In the genomic region with DNA sequence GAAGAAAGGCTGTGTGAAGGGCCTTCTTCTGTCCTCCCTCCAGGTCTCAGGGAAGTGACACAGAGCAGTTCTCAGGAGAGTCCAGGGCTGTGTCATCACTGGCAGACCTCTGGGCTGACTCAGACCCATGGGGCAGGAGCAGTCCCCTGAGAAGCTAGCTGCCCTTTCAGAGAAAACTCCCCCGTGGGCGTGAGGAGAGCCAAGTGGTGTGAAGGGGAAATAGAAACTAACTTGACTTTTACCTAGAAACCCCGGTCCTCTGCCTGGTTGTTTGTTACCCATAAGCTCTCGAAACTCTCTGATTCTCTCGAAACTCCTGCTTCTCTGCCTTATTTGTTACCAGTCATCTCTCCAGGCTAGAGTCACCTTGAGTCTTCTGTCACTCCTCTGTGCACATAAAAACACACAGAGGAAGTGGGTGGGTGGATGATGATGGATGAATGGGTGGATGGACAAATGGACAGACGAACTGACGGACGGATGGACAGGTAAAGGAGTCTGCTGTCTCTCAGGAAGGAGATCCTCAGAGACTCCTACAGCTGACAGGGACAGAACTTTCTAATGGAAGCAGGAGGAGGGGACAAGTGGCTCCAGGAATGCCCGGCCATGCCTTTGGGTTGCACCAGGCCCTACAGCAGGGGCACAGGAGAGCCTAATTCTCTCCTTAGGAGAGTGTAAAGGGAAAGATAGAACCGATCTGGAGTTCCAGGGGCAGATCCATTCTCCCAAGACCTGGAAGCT, we compare ENCODE assay signal across 11 mouse cellular contexts. TPM values are rescaled to one million over a fixed set of nuclear protein-coding genes. Genes with fewer than 3 reads are reported as not detected.
A peak's percentile ranks its signal among the peaks of the same experiment; 100 is the strongest.
DNase-seq lines count a peak whose midpoint lies in the region; ATAC-seq lines count a peak whose summit lies in the region.
"Had no signal": no experiment of that assay in that cellular context is flagged by ENCODE, and none has a peak within 500 bp of the region (broad histone marks: within the 10 kb centered on the region; RNA-seq: fewer than 3 reads in every experiment).

No protein-coding gene starts in this region.

- intact Hi-C loops in heart, postnatal 10 days (cut with DNase I): no loop called here

- H3K27me3 ChIP-seq in heart, embryonic 10.5 days (ENCODE audit: insufficient read depth, poor library complexity, severe bottlenecking): peaks cover 8% of the 10 kb centered on the region; the same call in 1 of the 2 replicates
- no peaks in the 10 kb centered on the region for H3K27me3 ChIP-seq in heart, embryonic 11.5 days (ENCODE audit: control insufficient read depth, insufficient read depth, low read length)
- H3K27me3 ChIP-seq: limb, embryonic 13.5 days had no signal

- H3K9ac ChIP-seq in heart, embryonic 11.5 days (ENCODE audit: low read depth, low read length): no peak overlapping the region
- H3K9ac ChIP-seq: limb, embryonic 13.5 days had no signal

- DNase-seq in heart, embryonic 10.5 days (ENCODE audit: low spot score): no peak
- no peak for DNase-seq in heart, postnatal 10 days
- peak; percentile 73 for DNase-seq in Muller cell, postnatal 12 days (ENCODE audit: inconsistent ontology term)
- DNase-seq in spleen, postnatal 36 days (ENCODE audit: low spot score in 2 of 2): peak; percentile 87 to 89
- no peak for DNase-seq in retina, embryonic 14.5 days (ENCODE audit: low spot score)
- no peak for DNase-seq in layer of hippocampus, adult 9-10 months (ENCODE audit: low spot score)
- DNase-seq: gastrocnemius, postnatal 14 days; lung, adult 2 months had no signal

- H3K27ac ChIP-seq in heart, embryonic 10.5 days: 0 out of 2 replicates have a peak overlapping the region, but pooled peaks have one; percentile 3
- H3K27ac ChIP-seq in heart, embryonic 11.5 days (ENCODE audit: low read depth, low read length): no peak overlapping the region
- H3K27ac ChIP-seq: limb, embryonic 13.5 days had no signal

- H3K9me3 ChIP-seq in heart, embryonic 10.5 days: no peaks in the 10 kb centered on the region
- no peaks in the 10 kb centered on the region for H3K9me3 ChIP-seq in heart, embryonic 11.5 days (replicated peaks; ENCODE audit: control insufficient read depth, low read length)
- H3K9me3 ChIP-seq: limb, embryonic 13.5 days had no signal

- no peak overlapping the region for H3K4me3 ChIP-seq in heart, embryonic 10.5 days
- no peak overlapping the region for H3K4me3 ChIP-seq in heart, embryonic 11.5 days (ENCODE audit: low read depth, low read length)
- H3K4me3 ChIP-seq: limb, embryonic 13.5 days had no signal

- H3K4me1 ChIP-seq in heart, embryonic 10.5 days: peaks cover 37% of the 10 kb centered on the region
- H3K4me1 ChIP-seq in heart, embryonic 11.5 days (ENCODE audit: control insufficient read depth, insufficient read depth, low read length): peaks cover 14% of the 10 kb centered on the region
- H3K4me1 ChIP-seq: limb, embryonic 13.5 days had no signal

- H3K36me3 ChIP-seq in heart, embryonic 10.5 days: no peaks in the 10 kb centered on the region
- H3K36me3 ChIP-seq in heart, embryonic 11.5 days (ENCODE audit: control insufficient read depth, insufficient read depth, low read length): no peaks in the 10 kb centered on the region
- H3K36me3 ChIP-seq: limb, embryonic 13.5 days had no signal

- WGBS in heart, embryonic 10.5 days: 67% methylated on average over 10 of the region's 10 CpGs
- WGBS in heart, embryonic 11.5 days (ENCODE audit: insufficient replicate concordance): 65% methylated on average over 10 of the region's 10 CpGs

- peak; percentile 31; the same call in 1 of the 2 replicates for ATAC-seq in granulocyte monocyte progenitor cell, adult 5-6 weeks (replicated peaks; ENCODE audit: poor library complexity, severe bottlenecking)
- ATAC-seq in heart, embryonic 11.5 days (replicated peaks; ENCODE audit: insufficient number of reproducible peaks, low FRiP score, low TSS enrichment): no peak

- no peak overlapping the region for H3K4me2 ChIP-seq in heart, embryonic 11.5 days
- H3K4me2 ChIP-seq: limb, embryonic 13.5 days had no signal

RNA-seq across cellular contexts. Expression of a gene that starts 43.7 kb away (rescaled TPM):
- 27.6 and 31.7 TPM in 2 replicates for polyA plus RNA-seq in heart, embryonic 10.5 days (2016; fragmentation: Nextera tagmentation; extraction: Ambion mirVana)
- 10 to 100 TPM; 37.3 to 39.5 TPM for total RNA-seq in heart, postnatal 10 days (2021)
- 47.7 and 54.6 TPM in 2 replicates for total RNA-seq in granulocyte monocyte progenitor cell, adult 5-6 weeks (2014; fragmentation: Nextera tagmentation)
- total RNA-seq in granulocyte monocyte progenitor cell, adult 5-6 weeks (2017): 31.1 and 33.4 TPM in 2 replicates
- 38.4 and 40.0 TPM in 2 replicates for polyA plus RNA-seq in heart, embryonic 11.5 days (2014; fragmentation: Nextera tagmentation; extraction: Ambion mirVana)

Comparison
In these comparisons a context has a peak if more than half of its experiments do, and no peak if none do; other contexts are left out.
1. DNase-seq: peak in Muller cell, postnatal 12 days (single experiment) and spleen, postnatal 36 days (2 of 2); none in heart, embryonic 10.5 days (single experiment), heart, postnatal 10 days (0 of 2), retina, embryonic 14.5 days (single experiment) and layer of hippocampus, adult 9-10 months (single experiment).